Mouse (Mus musculus) liver, postnatal 0 days (tissue): ENCODE measurements around the gene Chst11.

Source experiments
- CTCF ChIP-seq: sonication (generic); IDR thresholded peaks from 2 replicates; pipeline ENCODE4 v1.5.1; 2016; ENCODE audit warnings: antibody characterized with exemption, low read depth
- EP300 ChIP-seq: IDR thresholded peaks from 2 replicates; pipeline ENCODE4 v1.6.1; 2016; ENCODE audit warnings: antibody characterized with exemption, low read depth, mild to moderate bottlenecking

DNA sequence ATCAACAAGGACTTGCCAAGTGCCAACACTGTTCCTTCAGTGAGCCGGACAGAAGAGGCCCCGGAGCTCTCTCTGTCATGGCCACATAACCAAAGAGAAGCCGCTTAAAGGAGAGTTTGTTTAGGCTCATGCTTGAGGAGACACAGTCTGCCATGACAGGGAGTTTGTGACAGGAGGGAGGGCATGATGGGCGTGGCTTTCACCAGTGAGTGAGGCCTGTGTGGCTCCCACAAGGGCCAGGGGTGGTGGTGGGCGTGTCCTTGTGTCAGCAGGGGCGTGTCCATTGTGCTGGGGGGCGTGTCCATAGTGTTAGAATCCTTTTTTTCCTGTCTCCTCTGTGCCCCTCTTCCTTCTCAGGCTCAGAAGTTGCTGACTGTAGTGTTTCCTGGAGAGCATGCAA lies 87.8 kb downstream of the Chst11 start:
- no peak for TF ChIP-seq CTCF
- TF ChIP-seq EP300: no peak
